Mouse (Mus musculus) liver (tissue): ENCODE results near the gene Dcbld2.

Source experiments
- DNase-seq: peaks from one replicate; pipeline ENCODE4 v3.0.0-alpha.2; 2020; ENCODE audit warnings: mixed read lengths

Gene Dcbld2

GRCm38 (mm10) chr16:58408062-58408486 lies at the start of gene Dcbld2:
TSS of gene Dcbld2 (plus strand) at chr16:58408443.
- peak; percentile 98 for DNase-seq

- DNase-seq = no peak
These were observed 31.1 kb upstream of the Dcbld2 start for GRCm38 (mm10) chr16:58377170-58377569.

GRCm38 (mm10) chr16:58377756-58378503 lies 30.3 kb upstream of the Dcbld2 start:
- DNase-seq = no peak

GRCm38 (mm10) chr16:58386241-58386757 lies 21.9 kb upstream of the Dcbld2 start:
- no peak for DNase-seq

GRCm38 (mm10) chr16:58389143-58389755 lies 19.0 kb upstream of the Dcbld2 start:
- DNase-seq = no peak

- DNase-seq = no peak
These were observed 15.2 kb upstream of the Dcbld2 start for GRCm38 (mm10) chr16:58393036-58393435.

GRCm38 (mm10) chr16:58394156-58394555 lies 14.1 kb upstream of the Dcbld2 start:
- no peak for DNase-seq

- no peak for DNase-seq
These were observed 9.6 kb upstream of the Dcbld2 start for GRCm38 (mm10) chr16:58398604-58399003.

GRCm38 (mm10) chr16:58401079-58401478 lies 7.2 kb upstream of the Dcbld2 start:
- DNase-seq = no peak

GRCm38 (mm10) chr16:58404665-58405064 lies 3.6 kb upstream of the Dcbld2 start:
- no peak for DNase-seq

GRCm38 (mm10) chr16:58405271-58405670 lies 3.0 kb upstream of the Dcbld2 start:
- DNase-seq = no peak

GRCm38 (mm10) chr16:58408487-58409281 lies 441 bp downstream of the Dcbld2 start:
- DNase-seq = peak; percentile 43

GRCm38 (mm10) chr16:58409825-58410224 lies 1.6 kb downstream of the Dcbld2 start:
- DNase-seq = no peak

GRCm38 (mm10) chr16:58414801-58415200 lies 6.6 kb downstream of the Dcbld2 start:
- no peak for DNase-seq

GRCm38 (mm10) chr16:58415500-58415899 lies 7.3 kb downstream of the Dcbld2 start:
- DNase-seq = no peak

GRCm38 (mm10) chr16:58421696-58422354 lies 13.6 kb downstream of the Dcbld2 start:
- no peak for DNase-seq

- DNase-seq = no peak
These were observed 22.0 kb downstream of the Dcbld2 start for GRCm38 (mm10) chr16:58430246-58430645.

GRCm38 (mm10) chr16:58432384-58432783 lies 24.1 kb downstream of the Dcbld2 start:
- no peak for DNase-seq

- DNase-seq = peak; percentile 45
These were observed 36.5 kb downstream of the Dcbld2 start for GRCm38 (mm10) chr16:58444735-58445134.

- no peak for DNase-seq
These were observed 38.3 kb downstream of the Dcbld2 start for GRCm38 (mm10) chr16:58446281-58447259.

- DNase-seq = peak; percentile 54
These were observed 40.8 kb downstream of the Dcbld2 start for GRCm38 (mm10) chr16:58449073-58449472.
